Mouse (Mus musculus) telencephalon, adult 2 months (tissue): ENCODE measurements at regions not wholly inside any gene's neighbourhood (a gene's known extent, or its start where the extent isn't known, plus 50 kb on each side); places are given as distances from the start of the nearest gene placed in this dataset.

ENCODE experiments used
- DNase-seq: peaks from one replicate; pipeline ENCODE4 v3.0.0-alpha.2; 2011; ENCODE audit warnings: low read depth, low spot score

GRCm38 (mm10) chrX:99593872-99594487 lies 122.9 kb upstream of the Pja1 start:
- no peak for DNase-seq

- no peak for DNase-seq
Observed at GRCm38 (mm10) chrX:99592980-99593379, 121.9 kb upstream of the Pja1 start.

GRCm38 (mm10) chrX:99587284-99587683 lies 116.2 kb upstream of the Pja1 start:
- DNase-seq, result no peak

GRCm38 (mm10) chrX:99586282-99586681 lies 115.2 kb upstream of the Pja1 start:
- no peak for DNase-seq

- no peak for DNase-seq
Observed at GRCm38 (mm10) chrX:99585703-99586102, 114.6 kb upstream of the Pja1 start.

- no peak for DNase-seq
Observed at GRCm38 (mm10) chrX:99582611-99583010, 111.5 kb upstream of the Pja1 start.

- DNase-seq, result no peak
Observed at GRCm38 (mm10) chrX:99581632-99582466, 110.8 kb upstream of the Pja1 start.

- no peak for DNase-seq
Observed at GRCm38 (mm10) chrX:99579206-99579605, 108.1 kb upstream of the Pja1 start.

GRCm38 (mm10) chrX:99578796-99579195 lies 107.7 kb upstream of the Pja1 start:
- DNase-seq, result no peak

GRCm38 (mm10) chrX:99575105-99575504 lies 104.0 kb upstream of the Pja1 start:
- DNase-seq, result peak; percentile 40

GRCm38 (mm10) chrX:99574441-99575103 lies 103.5 kb upstream of the Pja1 start:
- no peak for DNase-seq

- DNase-seq, result no peak
Observed at GRCm38 (mm10) chrX:99570161-99570560, 99.1 kb upstream of the Pja1 start.

- no peak for DNase-seq
Observed at GRCm38 (mm10) chrX:99568244-99568643, 97.2 kb upstream of the Pja1 start.

GRCm38 (mm10) chrX:99567367-99568164 lies 96.5 kb upstream of the Pja1 start:
- DNase-seq, result no peak

GRCm38 (mm10) chrX:99561995-99562394 lies 90.9 kb upstream of the Pja1 start:
- no peak for DNase-seq

GRCm38 (mm10) chrX:99560699-99561098 lies 89.6 kb upstream of the Pja1 start:
- no peak for DNase-seq

- DNase-seq, result no peak
Observed at GRCm38 (mm10) chrX:99556876-99557354, 85.8 kb upstream of the Pja1 start.

- no peak for DNase-seq
Observed at GRCm38 (mm10) chrX:99555976-99556781, 85.1 kb upstream of the Pja1 start.

- no peak for DNase-seq
Observed at GRCm38 (mm10) chrX:99552778-99553177, 81.7 kb upstream of the Pja1 start.

GRCm38 (mm10) chrX:99550057-99550760 lies 79.1 kb upstream of the Pja1 start:
- no peak for DNase-seq
